Mouse (Mus musculus): ENCODE data around the gene Fat2. TPM values are rescaled to one million over a fixed set of nuclear protein-coding genes. Genes with fewer than 3 reads are reported as not detected.
A peak's percentile ranks its signal among the peaks of the same experiment; 100 is the strongest.

Gene Fat2
- polyA plus RNA-seq, 1 experiment = not detected

GRCm38 (mm10) chr11:55261105-55261504, 75.3 kb downstream of the Fat2 start:
- TF ChIP-seq POLR2A (IDR thresholded peaks at IDR 0.05; ENCODE audit: borderline replicate concordance, low read depth, low read length) (no peak), CTCF (IDR thresholded peaks at IDR 0.05; ENCODE audit: low read depth, low read length) (no peak)
- H3K4me1 ChIP-seq (ENCODE audit: control insufficient read depth, insufficient read depth, low read length) = no peaks in the 10 kb centered on the region
- H3K27ac ChIP-seq (ENCODE audit: insufficient read depth, low read depth, low read length) = no peak overlapping the region
- H3K4me3 ChIP-seq (ENCODE audit: insufficient read depth, low read length) = no peak overlapping the region

- Histone ChIP-seq H3K4me3 (ENCODE audit: insufficient read depth, low read length) (no peak overlapping the region), H3K4me1 (ENCODE audit: control insufficient read depth, insufficient read depth, low read length) (no peaks in the 10 kb centered on the region), H3K27ac (ENCODE audit: insufficient read depth, low read depth, low read length) (no peak overlapping the region)
- TF ChIP-seq POLR2A (IDR thresholded peaks at IDR 0.05; ENCODE audit: borderline replicate concordance, low read depth, low read length) = no peak
- TF ChIP-seq CTCF (IDR thresholded peaks at IDR 0.05; ENCODE audit: low read depth, low read length) = no peak
Observed at GRCm38 (mm10) chr11:55253391-55253790, 83.0 kb downstream of the Fat2 start.

- Histone ChIP-seq H3K4me3 (ENCODE audit: insufficient read depth, low read length) (no peak overlapping the region), H3K4me1 (ENCODE audit: control insufficient read depth, insufficient read depth, low read length) (no peaks in the 10 kb centered on the region), H3K27ac (ENCODE audit: insufficient read depth, low read depth, low read length) (no peak overlapping the region)
- TF ChIP-seq CTCF (IDR thresholded peaks at IDR 0.05; ENCODE audit: low read depth, low read length) (no peak), POLR2A (IDR thresholded peaks at IDR 0.05; ENCODE audit: borderline replicate concordance, low read depth, low read length) (no peak)
Observed at GRCm38 (mm10) chr11:55250527-55250926, 85.8 kb downstream of the Fat2 start.

GRCm38 (mm10) chr11:55240556-55240955, 95.8 kb downstream of the Fat2 start:
- H3K4me1 ChIP-seq (ENCODE audit: control insufficient read depth, insufficient read depth, low read length) = no peaks in the 10 kb centered on the region
- TF ChIP-seq CTCF (IDR thresholded peaks at IDR 0.05; ENCODE audit: low read depth, low read length) = peak; percentile 51
- TF ChIP-seq POLR2A (IDR thresholded peaks at IDR 0.05; ENCODE audit: borderline replicate concordance, low read depth, low read length) = no peak
- no peak overlapping the region for H3K4me3 ChIP-seq (ENCODE audit: insufficient read depth, low read length)
- no peak overlapping the region for H3K27ac ChIP-seq (ENCODE audit: insufficient read depth, low read depth, low read length)

- no peak overlapping the region for H3K27ac ChIP-seq (ENCODE audit: insufficient read depth, low read depth, low read length)
- H3K4me1 ChIP-seq (ENCODE audit: control insufficient read depth, insufficient read depth, low read length) = no peaks in the 10 kb centered on the region
- no peak overlapping the region for H3K4me3 ChIP-seq (ENCODE audit: insufficient read depth, low read length)
- TF ChIP-seq CTCF (IDR thresholded peaks at IDR 0.05; ENCODE audit: low read depth, low read length) = no peak
- TF ChIP-seq POLR2A (IDR thresholded peaks at IDR 0.05; ENCODE audit: borderline replicate concordance, low read depth, low read length) = no peak
Observed at GRCm38 (mm10) chr11:55239496-55239895, 96.9 kb downstream of the Fat2 start.

- H3K4me3 ChIP-seq (ENCODE audit: insufficient read depth, low read length) = no peak overlapping the region
- H3K27ac ChIP-seq (ENCODE audit: insufficient read depth, low read depth, low read length) = no peak overlapping the region
- no peak for TF ChIP-seq CTCF (IDR thresholded peaks at IDR 0.05; ENCODE audit: low read depth, low read length)
- no peak for TF ChIP-seq POLR2A (IDR thresholded peaks at IDR 0.05; ENCODE audit: borderline replicate concordance, low read depth, low read length)
- no peaks in the 10 kb centered on the region for H3K4me1 ChIP-seq (ENCODE audit: control insufficient read depth, insufficient read depth, low read length)
Observed at GRCm38 (mm10) chr11:55236815-55237214, 99.5 kb downstream of the Fat2 start.

GRCm38 (mm10) chr11:55234791-55235190, 101.6 kb downstream of the Fat2 start:
- Histone ChIP-seq H3K4me3 (ENCODE audit: insufficient read depth, low read length) (no peak overlapping the region), H3K27ac (ENCODE audit: insufficient read depth, low read depth, low read length) (no peak overlapping the region), H3K4me1 (ENCODE audit: control insufficient read depth, insufficient read depth, low read length) (no peaks in the 10 kb centered on the region)
- TF ChIP-seq CTCF (IDR thresholded peaks at IDR 0.05; ENCODE audit: low read depth, low read length) = no peak
- no peak for TF ChIP-seq POLR2A (IDR thresholded peaks at IDR 0.05; ENCODE audit: borderline replicate concordance, low read depth, low read length)

- no peak for TF ChIP-seq CTCF (IDR thresholded peaks at IDR 0.05; ENCODE audit: low read depth, low read length)
- no peak for TF ChIP-seq POLR2A (IDR thresholded peaks at IDR 0.05; ENCODE audit: borderline replicate concordance, low read depth, low read length)
- no peaks in the 10 kb centered on the region for H3K4me1 ChIP-seq (ENCODE audit: control insufficient read depth, insufficient read depth, low read length)
- no peak overlapping the region for H3K27ac ChIP-seq (ENCODE audit: insufficient read depth, low read depth, low read length)
- no peak overlapping the region for H3K4me3 ChIP-seq (ENCODE audit: insufficient read depth, low read length)
Observed at GRCm38 (mm10) chr11:55234288-55234687, 102.1 kb downstream of the Fat2 start.

GRCm38 (mm10) chr11:55231034-55231433, 105.3 kb downstream of the Fat2 start:
- Histone ChIP-seq H3K4me3 (ENCODE audit: insufficient read depth, low read length) (no peak overlapping the region), H3K27ac (ENCODE audit: insufficient read depth, low read depth, low read length) (no peak overlapping the region), H3K4me1 (ENCODE audit: control insufficient read depth, insufficient read depth, low read length) (no peaks in the 10 kb centered on the region)
- TF ChIP-seq POLR2A (IDR thresholded peaks at IDR 0.05; ENCODE audit: borderline replicate concordance, low read depth, low read length) (no peak), CTCF (IDR thresholded peaks at IDR 0.05; ENCODE audit: low read depth, low read length) (no peak)

GRCm38 (mm10) chr11:55221306-55221705, 115.1 kb downstream of the Fat2 start:
- Histone ChIP-seq H3K4me3 (ENCODE audit: insufficient read depth, low read length) (no peak overlapping the region), H3K27ac (ENCODE audit: insufficient read depth, low read depth, low read length) (no peak overlapping the region), H3K4me1 (ENCODE audit: control insufficient read depth, insufficient read depth, low read length) (no peaks in the 10 kb centered on the region)
- TF ChIP-seq CTCF (IDR thresholded peaks at IDR 0.05; ENCODE audit: low read depth, low read length) = no peak
- TF ChIP-seq POLR2A (IDR thresholded peaks at IDR 0.05; ENCODE audit: borderline replicate concordance, low read depth, low read length) = no peak

GRCm38 (mm10) chr11:55218473-55218872, 117.9 kb downstream of the Fat2 start:
- no peak overlapping the region for H3K4me3 ChIP-seq (ENCODE audit: insufficient read depth, low read length)
- TF ChIP-seq CTCF (IDR thresholded peaks at IDR 0.05; ENCODE audit: low read depth, low read length) (no peak), POLR2A (IDR thresholded peaks at IDR 0.05; ENCODE audit: borderline replicate concordance, low read depth, low read length) (no peak)
- peaks cover 15% of the 10 kb centered on the region for H3K4me1 ChIP-seq (ENCODE audit: control insufficient read depth, insufficient read depth, low read length)
- H3K27ac ChIP-seq (ENCODE audit: insufficient read depth, low read depth, low read length) = no peak overlapping the region
